Mouse (Mus musculus) ES-E14 (cell line): ENCODE data around the gene Astn1. TPM values are rescaled to one million over a fixed set of nuclear protein-coding genes. Genes with fewer than 3 reads are reported as not detected.

Experiments used
- DNase-seq: peaks from one replicate; pipeline ENCODE4 v3.0.0-alpha.2; 2013; ENCODE audit warnings: low read depth, low spot score
- H3K27ac ChIP-seq: 2 replicates; pipeline ENCODE4 v1.5.1; 2012; ENCODE audit warnings: low read depth, mild to moderate bottlenecking, low read length, moderate library complexity, mixed read lengths; ENCODE audit not compliant: poor library complexity, insufficient read depth, severe bottlenecking
- H3K36me3 ChIP-seq: 2 replicates; pipeline ENCODE4 v1.6.1; 2012; ENCODE audit warnings: mild to moderate bottlenecking, low read length, moderate library complexity, mixed read lengths; ENCODE audit not compliant: control insufficient read depth, poor library complexity, insufficient read depth, severe bottlenecking
- H3K4me1 ChIP-seq, 2 experiments: fragments of 150-350 bp in 1 of 2; sonication (generic) in 1 of 2; 2 replicates each; pipeline ENCODE4 v1.6.1; 2012; ENCODE audit warnings: low read length in 2 of 2, mild to moderate bottlenecking in 1 of 2, mixed read lengths in 1 of 2; ENCODE audit not compliant: control insufficient read depth in 2 of 2, insufficient read depth in 2 of 2, poor library complexity in 1 of 2
- H3K4me3 ChIP-seq, 2 experiments: fragments of 150-350 bp in 1 of 2; sonication (generic) in 1 of 2; 2 replicates each; pipeline ENCODE4 v1.5.1; 2012; ENCODE audit warnings: low read length in 2 of 2, low read depth in 1 of 2, mild to moderate bottlenecking in 1 of 2, mixed read lengths in 1 of 2; ENCODE audit not compliant: insufficient read depth in 1 of 2, poor library complexity in 1 of 2, severe bottlenecking in 1 of 2
- H3K9ac ChIP-seq: 2 replicates; pipeline ENCODE4 v1.6.1; 2012; ENCODE audit warnings: low read depth, mild to moderate bottlenecking, low read length, mixed read lengths; ENCODE audit not compliant: poor library complexity, insufficient read depth, severe bottlenecking
- H3K9me3 ChIP-seq: fragments of 150-350 bp; sonication (generic); 2 replicates; pipeline ENCODE4 v1.6.1; 2012; ENCODE audit warnings: low read depth, mild to moderate bottlenecking, low read length; ENCODE audit not compliant: control insufficient read depth, insufficient read depth
- CHD2 ChIP-seq: IDR thresholded peaks from 2 replicates; pipeline ENCODE4 v1.6.1; 2014; ENCODE audit warnings: mild to moderate bottlenecking, low read depth, low read length, inconsistent platforms
- HCFC1 ChIP-seq: IDR thresholded peaks from 2 replicates; pipeline ENCODE4 v1.6.1; 2012; ENCODE audit warnings: low read length, inconsistent platforms, borderline replicate concordance; ENCODE audit not compliant: insufficient read depth
- MAFK ChIP-seq: IDR thresholded peaks from 2 replicates; pipeline ENCODE4 v1.6.1; 2014; ENCODE audit warnings: mild to moderate bottlenecking, low read depth, low read length, inconsistent platforms; ENCODE audit not compliant: insufficient read depth
- ZC3H11A ChIP-seq: IDR thresholded peaks from 2 replicates; pipeline ENCODE4 v1.6.1; 2012; ENCODE audit warnings: low read depth, mild to moderate bottlenecking, inconsistent platforms, low read length, borderline replicate concordance
- ZNF384 ChIP-seq: IDR thresholded peaks from 2 replicates; pipeline ENCODE4 v1.6.1; 2012; ENCODE audit warnings: low read depth, low read length, inconsistent platforms
- in situ Hi-C, 2 experiments: fragments of 600-800 bp; cut with MboI; formaldehyde crosslinking; loops; one replicate each; pipeline ENCODE4 v1.15.1; 2025; ENCODE audit warnings: low sequenced_read_pairs in 2 of 2, inconsistent platforms in 1 of 2; ENCODE audit not compliant: unreplicated experiment in 2 of 2
- total RNA-seq: library from RNA; depleted of rRNA; stranded (reverse); fragments of 300-350 nt; gene quantifications from 2 replicates; pipeline ENCODE4 v1.2.3, GENCODE M21; 2012

Gene Astn1
- total RNA-seq, 1 experiment: 0.85 TPM

DNA sequence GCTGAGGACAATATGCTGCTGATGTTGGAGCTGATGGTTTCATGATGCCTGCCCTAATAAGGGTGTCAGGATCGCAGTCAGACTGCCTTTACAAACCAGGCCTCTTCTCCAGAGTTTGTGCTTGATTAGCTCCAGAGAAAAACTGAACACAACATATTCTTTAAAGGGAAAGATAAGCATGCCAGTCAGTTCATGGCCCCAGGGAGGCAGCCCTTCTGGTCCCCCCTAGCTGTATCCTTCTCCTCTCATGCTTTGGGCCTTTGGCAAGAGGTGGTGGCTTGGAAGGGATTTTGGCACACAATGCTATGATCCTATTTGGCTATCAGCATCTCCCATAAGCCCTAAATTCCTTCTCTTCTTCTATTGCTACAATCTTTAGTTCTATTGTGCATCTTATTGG lies 128.1 kb downstream of the Astn1 start:
- no peak for DNase-seq
- Histone ChIP-seq H3K4me3 (no peak overlapping the region), H3K36me3 (no peaks in the 10 kb centered on the region), H3K9ac (no peak overlapping the region), H3K27ac (no peak overlapping the region), H3K4me1 (no peaks in the 10 kb centered on the region), H3K9me3 (no peaks in the 10 kb centered on the region)
- in situ Hi-C loops: no loop called here
- TF ChIP-seq CHD2 (no peak), MAFK (no peak), HCFC1 (no peak), ZNF384 (no peak), ZC3H11A (no peak)

GRCm38 (mm10) chr1:158493289-158493688 lies 131.2 kb downstream of the Astn1 start:
- no peak overlapping the region for H3K9ac ChIP-seq
- DNase-seq: no peak
- H3K9me3 ChIP-seq: no peaks in the 10 kb centered on the region
- no peaks in the 10 kb centered on the region for H3K4me1 ChIP-seq
- no peak overlapping the region for H3K4me3 ChIP-seq
- H3K36me3 ChIP-seq: no peaks in the 10 kb centered on the region
- TF ChIP-seq ZNF384: no peak
- no peak for TF ChIP-seq MAFK
- TF ChIP-seq HCFC1: no peak
- no peak for TF ChIP-seq ZC3H11A
- TF ChIP-seq CHD2: no peak
- no peak overlapping the region for H3K27ac ChIP-seq
- in situ Hi-C loops: no loop called here

- no peak overlapping the region for H3K4me3 ChIP-seq
- no peak for TF ChIP-seq ZC3H11A
- no peak for TF ChIP-seq ZNF384
- TF ChIP-seq CHD2: no peak
- no peak for TF ChIP-seq MAFK
- H3K9ac ChIP-seq: no peak overlapping the region
- no peaks in the 10 kb centered on the region for H3K4me1 ChIP-seq
- in situ Hi-C loops: no loop called here
- no peak overlapping the region for H3K27ac ChIP-seq
- no peak for DNase-seq
- H3K36me3 ChIP-seq: no peaks in the 10 kb centered on the region
- H3K9me3 ChIP-seq: no peaks in the 10 kb centered on the region
These were observed 138.1 kb downstream of the Astn1 start for GRCm38 (mm10) chr1:158500140-158500539.

DNA sequence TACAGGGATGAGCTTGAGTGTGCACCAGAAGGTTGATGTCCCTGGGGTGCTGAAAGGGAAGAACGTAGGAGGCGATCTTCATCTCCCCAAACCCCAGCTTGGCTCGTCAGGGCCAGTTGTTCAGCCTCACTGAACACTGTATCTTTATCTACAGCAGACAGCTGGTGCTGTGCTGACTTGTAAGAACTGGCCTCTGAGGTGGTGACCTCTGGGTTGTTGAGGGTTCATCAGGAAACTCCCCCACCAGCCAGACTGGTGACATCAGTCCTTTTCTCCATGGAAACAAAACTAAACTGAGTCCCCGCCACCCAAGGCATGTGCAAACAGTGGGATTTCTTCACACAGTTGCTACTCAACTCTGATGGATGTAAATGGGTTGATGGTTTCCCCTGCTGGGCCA lies 138.9 kb downstream of the Astn1 start:
- H3K27ac ChIP-seq: no peak overlapping the region
- no peak for DNase-seq
- H3K4me3 ChIP-seq: no peak overlapping the region
- TF ChIP-seq ZC3H11A (no peak), MAFK (no peak), ZNF384 (no peak), CHD2 (no peak), HCFC1 (no peak)
- H3K9ac ChIP-seq: no peak overlapping the region
- in situ Hi-C loops: no loop called here
- H3K36me3 ChIP-seq: no peaks in the 10 kb centered on the region
- H3K9me3 ChIP-seq: no peaks in the 10 kb centered on the region
- no peaks in the 10 kb centered on the region for H3K4me1 ChIP-seq

GRCm38 (mm10) chr1:158507610-158508009 lies 145.5 kb downstream of the Astn1 start:
- no peak overlapping the region for H3K27ac ChIP-seq
- H3K9ac ChIP-seq: no peak overlapping the region
- H3K4me3 ChIP-seq: no peak overlapping the region
- in situ Hi-C loops: no loop called here
- no peaks in the 10 kb centered on the region for H3K4me1 ChIP-seq
- TF ChIP-seq MAFK (no peak), ZNF384 (no peak), CHD2 (no peak)
- H3K36me3 ChIP-seq: no peaks in the 10 kb centered on the region
- no peak for DNase-seq
- no peaks in the 10 kb centered on the region for H3K9me3 ChIP-seq
